Mouse (Mus musculus): ENCODE data around the gene Rhov.
A peak's percentile ranks its signal among the peaks of the same experiment; 100 is the strongest.

The Rhov gene

DNA sequence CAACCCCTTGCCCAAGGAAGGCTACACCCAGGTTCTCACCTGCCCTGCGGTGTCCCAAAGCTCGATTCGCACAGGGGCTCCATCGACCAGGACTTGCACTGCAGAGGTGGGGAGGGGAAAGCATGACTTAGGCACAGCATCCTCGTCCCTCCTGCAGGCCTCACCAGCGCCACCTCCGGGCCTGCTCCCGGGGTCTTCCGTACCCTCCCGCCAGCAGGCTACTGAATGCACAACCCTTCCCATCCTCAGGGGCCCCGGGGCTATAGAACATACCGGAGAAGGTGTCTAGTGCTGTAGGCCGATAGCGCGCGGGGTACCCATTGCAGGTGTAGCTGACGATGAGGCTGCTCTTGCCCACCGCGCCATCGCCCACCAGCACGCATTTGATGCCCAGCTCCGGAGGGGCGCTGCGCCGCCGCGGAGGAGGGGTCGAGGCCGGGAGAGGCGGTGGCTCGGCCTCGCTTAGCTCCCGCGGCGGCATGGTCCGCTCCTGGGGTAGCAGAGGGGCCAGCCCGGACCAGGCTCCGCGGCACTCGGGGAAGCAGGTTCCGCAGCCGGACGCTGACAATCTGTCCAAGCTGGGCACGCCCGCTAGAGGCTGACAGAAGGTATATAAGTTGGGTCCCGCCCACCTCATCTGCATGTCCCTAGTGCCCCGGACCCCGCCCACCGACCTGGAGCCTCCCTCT, at the start of gene Rhov:
Gene Rhov, minus strand, starts transcription at position 630 of the 689 bp plus-strand sequence.
- peak; percentile 58 for DNase-seq (ENCODE audit: low spot score)

GRCm38 (mm10) chr2:119320571-119320970, 49.5 kb upstream of the Rhov start:
- DNase-seq (ENCODE audit: low spot score): no peak

DNA sequence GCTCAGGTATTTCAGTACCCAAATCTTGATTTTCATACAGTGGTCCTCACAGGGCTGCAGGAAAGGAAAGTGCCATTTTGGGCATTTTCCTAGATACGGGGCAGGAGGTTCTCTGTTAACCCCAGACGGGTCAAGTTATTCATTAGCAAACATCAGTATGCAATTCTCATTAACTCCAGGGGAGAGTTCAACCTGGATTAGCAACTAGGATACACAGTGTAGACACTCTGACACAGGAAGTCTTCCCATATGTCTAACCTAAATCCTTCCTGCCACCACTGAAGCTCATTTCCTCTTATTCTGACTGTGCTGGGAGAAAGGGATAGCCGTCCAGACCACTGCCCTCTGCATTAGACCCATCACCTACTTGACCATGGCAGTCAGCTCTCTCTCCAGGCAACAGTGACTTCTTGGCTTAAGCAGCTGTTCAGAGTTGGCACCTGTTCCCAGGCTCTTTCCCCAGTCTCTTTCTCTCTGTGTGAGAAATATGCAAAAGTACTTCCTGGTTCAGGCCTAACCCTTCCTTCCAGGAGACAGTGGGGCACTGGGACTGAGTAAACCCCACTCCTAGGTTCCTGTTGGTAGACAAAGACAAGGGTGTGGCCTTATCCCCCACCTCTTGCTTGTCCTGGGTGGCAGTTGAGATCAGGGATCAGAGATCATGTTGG, 47.1 kb upstream of the Rhov start:
- DNase-seq (ENCODE audit: low spot score): no peak

DNA sequence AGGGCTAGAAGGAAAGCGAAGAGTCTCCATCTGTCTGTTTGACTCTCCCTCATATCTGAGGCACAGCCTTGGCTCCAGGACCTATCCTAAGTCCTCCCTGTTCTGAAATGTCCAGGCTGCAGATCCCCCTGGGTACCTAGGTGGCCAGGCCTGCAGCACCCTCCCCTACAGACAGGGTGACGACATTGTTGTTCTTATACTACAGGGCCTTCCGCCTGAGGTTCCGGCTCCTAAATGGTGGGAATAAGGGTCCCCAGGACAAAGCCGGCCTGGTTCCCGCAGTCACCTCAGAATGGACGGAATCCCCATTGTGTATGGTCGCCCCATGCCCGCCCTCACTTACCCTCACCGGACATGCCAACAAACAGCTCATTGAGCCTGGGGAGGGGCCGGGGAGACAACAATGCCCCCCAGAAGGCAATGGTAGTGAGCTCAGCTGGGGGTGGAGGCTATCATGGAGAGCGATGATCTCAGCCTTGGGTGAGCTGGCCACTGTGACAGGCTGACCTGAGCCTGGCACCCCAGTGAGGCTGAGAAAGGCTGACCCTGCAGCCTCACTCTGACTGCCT, 43.8 kb upstream of the Rhov start:
- no peak for DNase-seq (ENCODE audit: low spot score)

GRCm38 (mm10) chr2:119313780-119314479, 42.9 kb upstream of the Rhov start:
- no peak for DNase-seq (ENCODE audit: low spot score)

DNA sequence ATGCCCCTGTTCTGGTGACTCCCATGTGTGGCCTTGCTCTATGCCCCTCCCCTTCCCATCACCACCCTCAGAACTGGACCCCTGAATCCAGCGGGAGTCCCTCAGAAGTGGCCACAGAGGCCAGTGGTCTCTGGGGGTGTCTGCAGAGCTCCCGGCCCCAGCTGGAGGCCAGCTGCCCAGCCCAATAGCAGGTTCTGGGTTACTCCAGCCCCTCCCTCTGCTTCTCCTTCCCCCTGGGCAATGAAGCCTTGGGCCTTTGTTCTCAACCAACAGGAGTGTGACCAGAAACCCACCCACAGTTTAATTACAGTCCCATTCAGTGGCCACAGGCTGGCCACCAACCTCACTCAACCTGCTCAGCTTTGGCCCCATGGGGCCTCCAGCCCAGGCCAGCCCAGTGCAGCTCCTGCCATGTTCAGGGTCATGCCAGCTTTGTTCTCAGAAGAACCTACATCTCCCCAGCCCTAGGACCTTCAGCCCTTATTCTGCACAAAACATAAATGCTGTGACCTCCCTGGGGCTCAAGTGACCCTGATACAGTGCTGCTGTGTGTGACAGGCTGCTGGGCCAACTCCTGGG, 41.4 kb upstream of the Rhov start:
- no peak for DNase-seq (ENCODE audit: low spot score)

DNA sequence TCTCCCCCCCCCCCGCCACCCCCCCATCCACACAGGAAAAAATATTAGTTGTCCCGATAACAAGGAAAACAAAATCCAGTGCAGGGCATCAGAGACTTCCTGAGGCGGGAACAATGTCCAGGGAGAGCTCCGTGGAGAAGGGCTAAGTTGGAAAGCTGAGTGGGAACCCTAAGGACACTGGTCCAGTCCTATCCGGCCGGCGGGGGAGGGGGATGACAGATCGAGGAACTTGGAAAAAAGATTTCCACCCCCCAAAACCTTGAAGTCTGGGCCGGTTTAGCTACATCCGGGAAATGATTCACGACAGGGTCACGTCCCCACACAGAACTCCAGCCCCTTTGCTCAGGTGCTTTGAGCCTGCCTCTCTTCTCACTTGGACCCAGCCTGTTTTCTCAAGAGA, 40.5 kb upstream of the Rhov start:
- no peak for DNase-seq (ENCODE audit: low spot score)

DNA sequence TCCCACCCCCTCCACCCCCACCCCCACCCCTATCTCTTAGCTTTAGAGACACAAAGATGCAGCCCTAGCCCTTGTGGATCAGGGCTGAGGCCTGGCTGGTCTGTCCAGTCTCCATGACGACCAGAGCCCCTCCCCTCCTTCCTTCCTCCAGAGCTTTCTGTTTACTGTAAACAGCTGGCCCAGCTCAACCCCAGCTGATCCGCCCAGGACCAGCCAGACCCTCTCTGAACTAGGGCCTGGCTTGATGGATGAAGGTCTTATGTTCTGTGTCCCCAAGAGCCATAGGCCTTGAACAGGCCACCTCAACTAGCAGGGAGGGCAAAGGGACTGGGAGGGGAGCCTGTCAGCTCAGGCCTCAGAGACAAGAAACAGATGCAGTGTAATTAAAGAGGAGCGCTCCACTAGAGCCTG, 33.7 kb upstream of the Rhov start:
- DNase-seq (ENCODE audit: low spot score): no peak

DNA sequence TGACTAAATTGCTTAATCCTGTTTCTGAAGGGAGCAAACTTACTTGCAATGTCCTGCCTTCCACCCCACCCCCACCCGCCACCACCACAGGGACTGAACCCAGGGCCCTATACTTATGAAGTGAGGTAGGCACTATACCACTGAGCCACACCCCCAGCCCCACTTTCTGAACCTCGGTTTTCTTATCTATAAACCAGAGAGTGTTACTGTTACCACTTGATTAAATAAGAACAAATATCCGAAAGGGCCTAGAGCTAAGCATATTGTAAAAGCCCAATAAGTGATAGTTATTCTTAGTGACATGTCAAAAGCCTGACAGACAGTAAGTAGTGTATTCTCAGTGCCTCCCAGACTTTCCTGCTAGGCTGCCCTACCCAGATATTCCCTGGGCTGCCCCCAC, 33.3 kb upstream of the Rhov start:
- no peak for DNase-seq (ENCODE audit: low spot score)

- DNase-seq (ENCODE audit: low spot score): no peak
These were observed 31.8 kb upstream of the Rhov start for GRCm38 (mm10) chr2:119302876-119303275.

GRCm38 (mm10) chr2:119300819-119301493, 29.9 kb upstream of the Rhov start:
- DNase-seq (ENCODE audit: low spot score): no peak

DNA sequence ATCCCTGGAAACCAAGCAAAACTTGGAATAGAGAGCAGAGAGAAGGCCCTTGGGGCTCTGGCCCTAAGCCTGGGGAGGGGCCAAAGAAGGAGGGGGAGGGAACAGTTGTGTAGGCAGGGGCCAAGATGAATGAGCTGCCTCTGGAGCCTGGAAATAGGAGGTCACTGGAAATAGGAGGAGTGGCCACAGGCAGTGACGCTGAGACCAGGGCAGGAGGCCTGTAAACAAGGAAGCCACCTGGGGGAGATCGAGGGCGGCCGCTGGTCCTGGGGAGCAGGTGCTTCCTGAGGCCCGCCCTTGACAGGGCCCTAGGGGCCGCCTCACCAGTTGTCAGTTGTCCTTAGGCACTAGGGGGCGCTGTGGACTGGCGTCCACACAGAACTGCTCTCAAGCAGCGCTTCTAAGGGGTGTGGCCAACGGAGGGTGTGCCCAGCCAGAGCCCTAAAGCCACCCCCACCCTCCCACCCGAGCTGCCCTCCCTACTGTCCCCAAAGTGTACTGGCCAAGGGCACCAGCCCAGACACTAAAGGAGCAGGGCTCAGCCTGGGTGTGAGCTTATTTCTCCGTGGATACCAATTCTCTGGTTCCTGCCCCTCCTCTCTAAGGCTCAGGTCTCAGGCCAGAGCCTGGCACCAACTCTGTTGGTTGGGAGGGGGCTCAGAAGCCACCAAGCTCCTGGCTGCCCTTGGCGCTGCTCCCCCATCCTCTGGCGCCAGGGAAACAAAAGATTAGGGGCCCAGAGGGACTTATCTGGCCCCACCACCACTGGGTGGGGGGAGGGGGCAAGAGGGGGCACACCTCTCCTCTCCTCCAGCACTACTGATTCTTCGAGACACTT, 29.1 kb upstream of the Rhov start:
- peak; percentile 58 for DNase-seq (ENCODE audit: low spot score)

DNA sequence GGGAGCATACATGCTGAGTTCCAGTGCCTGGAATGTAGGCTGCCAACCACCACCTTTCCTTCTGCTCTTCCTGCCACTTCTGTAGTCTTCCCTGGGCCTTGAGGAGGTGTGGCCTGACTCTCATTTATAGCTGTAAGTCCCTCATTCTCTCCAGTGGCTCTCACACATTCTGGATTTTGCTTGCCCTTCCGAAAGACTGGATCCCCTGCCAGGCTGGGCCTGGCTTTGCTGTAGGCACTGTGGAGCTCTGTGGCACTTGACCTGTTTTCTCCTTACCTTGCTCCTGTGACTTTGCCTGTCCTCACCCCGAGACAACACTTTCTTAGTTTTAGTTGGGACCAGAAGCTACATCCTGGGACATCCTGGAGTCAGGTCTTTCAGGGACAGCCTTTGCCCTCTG, 27.8 kb upstream of the Rhov start:
- DNase-seq (ENCODE audit: low spot score): no peak

GRCm38 (mm10) chr2:119298330-119298729, 27.3 kb upstream of the Rhov start:
- DNase-seq (ENCODE audit: low spot score): no peak

DNA sequence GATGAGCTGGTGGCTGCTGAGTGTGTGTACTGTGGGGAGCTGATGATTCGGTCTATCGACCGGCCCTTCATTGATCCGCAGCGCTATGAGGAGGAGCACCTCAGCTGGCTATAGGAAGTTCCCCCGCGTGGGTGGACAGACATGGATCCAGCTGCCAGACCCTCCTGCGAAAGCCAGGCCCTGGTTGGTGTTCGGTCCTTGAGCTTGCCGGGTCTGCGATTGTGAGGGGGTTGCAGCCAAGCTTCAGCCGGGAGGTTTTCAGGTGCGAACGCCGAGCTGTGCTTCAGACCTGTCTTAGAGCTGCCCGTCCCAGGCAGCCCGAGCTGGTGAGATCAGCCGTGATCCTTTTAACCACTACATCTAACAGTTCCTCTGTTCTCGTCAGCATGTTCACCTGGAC, 26.4 kb upstream of the Rhov start:
- DNase-seq (ENCODE audit: low spot score): no peak

- no peak for DNase-seq (ENCODE audit: low spot score)
These were observed 25.7 kb upstream of the Rhov start for GRCm38 (mm10) chr2:119296756-119297155.

- DNase-seq (ENCODE audit: low spot score): no peak
These were observed 23.3 kb upstream of the Rhov start for GRCm38 (mm10) chr2:119294411-119294810.

DNA sequence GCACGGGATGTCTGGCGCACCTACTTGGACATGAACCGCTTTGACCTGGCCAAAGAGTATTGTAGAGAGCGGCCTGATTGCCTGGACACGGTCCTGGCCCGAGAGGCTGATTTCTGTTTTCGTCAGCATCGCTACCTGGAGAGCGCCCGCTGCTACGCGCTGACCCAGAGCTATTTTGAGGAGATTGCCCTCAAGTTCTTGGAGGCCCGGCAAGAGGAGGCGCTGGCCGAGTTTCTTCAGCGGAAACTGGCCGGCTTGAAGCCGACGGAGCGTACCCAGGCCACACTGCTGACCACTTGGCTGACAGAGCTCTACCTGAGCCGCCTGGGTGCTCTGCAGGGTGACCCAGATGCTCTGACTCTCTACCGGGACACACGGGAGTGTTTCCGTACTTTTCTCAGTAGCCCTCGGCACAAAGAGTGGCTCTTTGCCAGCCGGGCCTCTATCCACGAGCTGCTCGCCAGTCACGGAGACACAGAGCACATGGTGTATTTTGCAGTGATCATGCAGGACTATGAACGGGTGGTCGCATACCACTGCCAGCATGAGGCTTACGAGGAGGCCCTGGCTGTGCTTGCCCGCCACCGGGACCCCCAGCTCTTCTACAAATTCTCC, 22.8 kb upstream of the Rhov start:
- DNase-seq (ENCODE audit: low spot score): no peak

- DNase-seq (ENCODE audit: low spot score): no peak
These were observed 22.2 kb upstream of the Rhov start for GRCm38 (mm10) chr2:119293311-119293710.

- DNase-seq (ENCODE audit: low spot score): no peak
These were observed 21.8 kb upstream of the Rhov start for GRCm38 (mm10) chr2:119292852-119293251.

GRCm38 (mm10) chr2:119292281-119292680, 21.2 kb upstream of the Rhov start:
- DNase-seq (ENCODE audit: low spot score): no peak
